Mouse (Mus musculus) lung, postnatal 0 days (tissue): ENCODE measurements around the gene Sox5. TPM values are rescaled to one million over a fixed set of nuclear protein-coding genes. Genes with fewer than 3 reads are reported as not detected.

Experiments used
- ATAC-seq: fragments of 200-750 bp; cut with Nextera tagmentation; 2 replicates; pipeline ENCODE4 v1.8.0; 2017; ENCODE audit warnings: moderate library complexity
- DNase-seq: peaks from one replicate; pipeline ENCODE4 v3.0.0-alpha.2; 2016; ENCODE audit warnings: low spot score
- H3K27ac ChIP-seq: fragments of 300-500 bp; sonication (generic); 2 replicates; pipeline ENCODE4 v1.5.1; 2014; ENCODE audit warnings: antibody characterized with exemption, mild to moderate bottlenecking, low read length, mixed read lengths
- H3K27me3 ChIP-seq: fragments of 300-500 bp; sonication (generic); replicated peaks from 2 replicates; pipeline ENCODE4 v1.6.1; 2014; ENCODE audit warnings: low read length, mixed read lengths; ENCODE audit not compliant: insufficient read depth
- H3K36me3 ChIP-seq: fragments of 300-500 bp; sonication (generic); 2 replicates; pipeline ENCODE4 v1.6.1; 2014; ENCODE audit warnings: low read length, mixed read lengths; ENCODE audit not compliant: insufficient read depth
- H3K4me1 ChIP-seq: fragments of 300-500 bp; sonication (generic); 2 replicates; pipeline ENCODE4 v1.6.1; 2014; ENCODE audit warnings: antibody characterized with exemption, low read depth, low read length, mixed read lengths; ENCODE audit not compliant: insufficient read depth
- H3K4me2 ChIP-seq: fragments of 300-500 bp; sonication (generic); replicated peaks from 2 replicates; pipeline ENCODE4 v1.6.1; 2014; ENCODE audit warnings: low read depth, mild to moderate bottlenecking, low read length, moderate library complexity, mixed read lengths
- H3K4me3 ChIP-seq: fragments of 300-500 bp; sonication (generic); 2 replicates; pipeline ENCODE4 v1.5.1; 2014; ENCODE audit warnings: low read depth, low read length
- H3K9ac ChIP-seq: fragments of 300-500 bp; sonication (generic); replicated peaks from 2 replicates; pipeline ENCODE4 v1.6.1; 2014; ENCODE audit warnings: low read depth, mild to moderate bottlenecking
- H3K9me3 ChIP-seq: fragments of 300-500 bp; sonication (generic); 2 replicates; pipeline ENCODE4 v1.6.1; 2016; ENCODE audit warnings: low read length, mixed read lengths
- CTCF ChIP-seq: IDR thresholded peaks from 2 replicates; pipeline ENCODE4 v1.5.1; 2016; ENCODE audit warnings: antibody characterized with exemption, mild to moderate bottlenecking
- EP300 ChIP-seq: IDR thresholded peaks from 2 replicates; pipeline ENCODE4 v1.6.1; 2016; ENCODE audit warnings: antibody characterized with exemption, mild to moderate bottlenecking, control low read depth
- WGBS: fragments of 180-500 bp; shearing (Covaris S2); extraction: QIAGEN DNeasy Blood & Tissue Kit; methylation state at CpG from one replicate; pipeline ENCODE4 v1.1.7; 2014; 5-methylcytosine and 5-hydroxymethylcytosine counted together
- polyA plus RNA-seq: library from polyadenylated mRNA; unstranded; fragments of >200 nt; fragmentation: Nextera tagmentation; extraction: Ambion mirVana; gene quantifications from 2 replicates; pipeline ENCODE4 v1.2.1, GENCODE M21; 2015

Gene Sox5
- polyA plus RNA-seq, 1 experiment from 2014 or later: 9.8 TPM

DNA sequence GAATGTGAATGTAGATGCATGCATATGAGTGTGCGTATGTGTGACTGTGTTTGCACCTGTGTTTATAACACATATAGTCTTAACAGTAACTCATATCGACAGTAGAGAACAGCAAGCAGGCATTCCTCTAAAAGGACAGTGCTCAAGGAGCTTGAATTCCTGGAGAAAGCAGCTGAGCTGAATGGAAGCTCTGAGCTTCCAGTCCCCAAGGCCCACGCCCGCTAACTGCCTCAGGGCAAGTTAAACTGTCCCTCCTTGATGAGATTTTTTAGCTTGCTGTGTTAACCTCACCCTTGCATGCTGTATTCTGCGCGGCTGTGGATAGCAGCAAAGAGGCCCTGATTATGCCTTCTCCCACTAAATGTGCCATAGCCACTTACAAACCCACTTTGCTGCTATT, 388.6 kb downstream of the Sox5 start:
- ATAC-seq (no peak), DNase-seq (no peak)
- H3K36me3 ChIP-seq: no peaks in the 10 kb centered on the region
- no peak overlapping the region for H3K27ac ChIP-seq
- H3K4me1 ChIP-seq: no peaks in the 10 kb centered on the region
- H3K27me3 ChIP-seq: no peaks in the 10 kb centered on the region
- no peaks in the 10 kb centered on the region for H3K9me3 ChIP-seq
- TF ChIP-seq EP300: no peak
- TF ChIP-seq CTCF: no peak
- 89% methylated on average over 6 of the region's 6 CpGs for WGBS
- no peak overlapping the region for H3K4me3 ChIP-seq
- no peak overlapping the region for H3K9ac ChIP-seq
- H3K4me2 ChIP-seq: no peak overlapping the region

DNA sequence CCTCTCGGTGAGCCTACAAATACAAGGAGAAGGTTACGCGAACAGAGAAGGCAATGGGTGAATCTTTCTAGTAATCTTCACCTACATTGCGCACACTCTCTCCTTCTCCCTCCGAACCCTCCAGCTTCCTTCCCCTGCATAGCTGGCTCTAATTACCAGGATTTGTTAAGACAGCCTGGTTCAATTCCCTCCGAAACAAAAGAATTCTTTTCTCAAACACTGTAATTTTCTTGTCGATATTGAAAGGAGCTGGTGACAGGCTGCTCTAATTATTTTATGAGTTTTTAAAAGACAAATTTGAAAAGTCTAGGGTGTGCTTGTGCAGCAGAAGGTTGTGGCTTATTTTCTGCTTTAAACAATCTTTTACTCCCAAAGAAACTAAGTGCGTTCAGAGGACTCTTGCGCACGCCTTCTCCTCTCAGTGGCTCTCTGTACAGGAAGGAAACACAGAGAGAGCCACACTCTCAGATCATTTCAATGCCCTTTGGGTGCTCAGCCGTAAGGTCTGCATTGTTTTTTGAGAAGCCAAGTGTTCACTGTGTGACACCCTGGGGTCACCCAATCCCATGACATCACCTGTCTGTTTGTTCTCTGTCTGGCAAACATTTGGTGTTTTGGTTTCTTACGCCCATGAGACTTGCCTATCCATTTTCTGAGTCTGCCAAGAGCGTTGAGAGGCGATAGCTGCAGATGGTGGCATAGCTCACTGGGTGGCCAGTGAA, 392.3 kb downstream of the Sox5 start:
- WGBS: 80% methylated on average over 14 of the region's 14 CpGs
- ATAC-seq (no peak), DNase-seq (no peak)
- H3K4me1 ChIP-seq: no peaks in the 10 kb centered on the region
- TF ChIP-seq CTCF: no peak
- no peak for TF ChIP-seq EP300
- H3K27ac ChIP-seq: no peak overlapping the region
- no peak overlapping the region for H3K9ac ChIP-seq
- H3K9me3 ChIP-seq: no peaks in the 10 kb centered on the region
- H3K36me3 ChIP-seq: no peaks in the 10 kb centered on the region
- H3K4me3 ChIP-seq: no peak overlapping the region
- no peak overlapping the region for H3K4me2 ChIP-seq
- no peaks in the 10 kb centered on the region for H3K27me3 ChIP-seq

DNA sequence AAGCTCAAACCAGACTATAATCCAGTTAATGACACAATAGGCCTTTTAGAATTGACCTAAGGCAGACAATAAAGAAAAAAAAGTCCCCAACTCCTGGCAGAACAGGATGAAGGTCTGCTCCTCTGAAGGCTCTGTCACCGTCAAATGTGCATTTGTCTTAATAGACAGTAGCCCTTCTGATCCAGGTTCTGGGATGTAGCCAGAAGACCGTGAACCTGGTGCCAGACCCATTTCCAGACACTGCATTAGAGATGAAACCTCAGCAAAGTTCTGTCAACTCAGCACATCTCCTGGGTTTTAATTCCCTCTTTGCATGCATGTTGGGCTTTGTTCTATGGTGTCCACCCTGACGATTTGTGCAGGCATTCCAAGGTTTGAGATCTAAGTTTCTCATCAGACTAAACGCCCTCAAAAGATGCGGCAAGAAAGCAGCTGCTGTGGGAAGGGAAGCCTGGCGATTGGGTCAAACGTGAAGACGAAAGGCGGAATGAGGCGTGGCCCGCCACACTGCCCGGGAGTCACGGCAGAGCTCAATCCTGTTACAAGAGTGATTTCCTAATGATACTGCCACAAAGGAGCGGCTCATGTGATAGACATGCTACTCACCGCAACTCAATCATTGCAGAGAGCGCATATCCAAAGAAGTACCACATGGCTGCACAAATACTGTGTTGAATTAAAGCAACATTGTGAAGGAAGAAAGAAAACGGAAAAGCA, 394.1 kb downstream of the Sox5 start:
- 76% methylated on average over 17 of the region's 17 CpGs for WGBS
- no peak for ATAC-seq
- TF ChIP-seq EP300 (no peak), CTCF (no peak)

DNA sequence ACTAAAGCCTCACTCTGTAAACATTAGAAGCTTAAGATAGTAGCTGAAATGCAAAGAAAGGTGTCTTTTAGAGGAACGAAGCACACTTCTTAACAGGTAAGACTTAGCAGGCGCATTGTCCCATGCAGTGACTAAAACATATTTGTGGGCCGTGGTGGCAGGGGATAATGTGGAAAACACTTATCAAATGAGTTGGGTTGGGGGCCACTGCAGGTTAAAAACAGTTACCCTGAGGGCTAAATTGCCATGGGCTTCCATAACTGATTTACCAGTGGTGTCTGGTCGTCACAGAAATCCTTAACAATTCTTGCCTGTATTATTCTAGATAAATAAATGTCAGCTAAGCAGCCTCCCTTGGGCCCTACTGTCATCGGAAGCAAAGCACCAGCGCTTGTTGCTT, 401.1 kb downstream of the Sox5 start:
- no peak for TF ChIP-seq EP300
- TF ChIP-seq CTCF: no peak

More for the DNA sequence above, 394.1 kb downstream of the Sox5 start:
- H3K27me3 ChIP-seq: no peaks in the 10 kb centered on the region
- no peak overlapping the region for H3K4me3 ChIP-seq
- DNase-seq: no peak
- H3K9me3 ChIP-seq: no peaks in the 10 kb centered on the region
- H3K36me3 ChIP-seq: no peaks in the 10 kb centered on the region
- H3K4me1 ChIP-seq: no peaks in the 10 kb centered on the region
- no peak overlapping the region for H3K4me2 ChIP-seq
- no peak overlapping the region for H3K27ac ChIP-seq
- no peak overlapping the region for H3K9ac ChIP-seq

DNA sequence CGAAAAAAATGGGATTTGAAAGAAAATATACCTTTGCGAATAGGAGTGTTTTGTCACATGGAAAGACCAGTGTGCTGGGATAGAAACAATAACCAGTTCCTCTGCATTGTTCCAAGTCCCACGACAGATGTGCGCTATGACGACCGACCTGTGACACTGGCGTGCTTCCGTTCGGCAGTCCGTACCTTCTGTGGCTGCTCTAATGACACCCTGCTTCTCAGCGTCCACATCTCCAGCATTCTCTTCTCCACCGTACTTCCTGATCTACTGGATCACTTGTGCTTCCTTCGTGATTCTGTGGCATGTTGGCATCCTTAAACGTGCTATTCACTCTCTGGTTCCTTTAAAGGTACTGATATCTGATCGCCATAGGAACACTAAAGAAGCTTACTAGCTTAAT, 401.6 kb downstream of the Sox5 start:
- no peaks in the 10 kb centered on the region for H3K4me1 ChIP-seq
- no peak overlapping the region for H3K4me2 ChIP-seq
- TF ChIP-seq CTCF: no peak
- TF ChIP-seq EP300: no peak
- 73% methylated on average over 15 of the region's 15 CpGs for WGBS
- ATAC-seq (no peak), DNase-seq (no peak)
- H3K9ac ChIP-seq: no peak overlapping the region
- no peaks in the 10 kb centered on the region for H3K27me3 ChIP-seq
- H3K27ac ChIP-seq: no peak overlapping the region
- H3K9me3 ChIP-seq: no peaks in the 10 kb centered on the region
- no peaks in the 10 kb centered on the region for H3K36me3 ChIP-seq
- no peak overlapping the region for H3K4me3 ChIP-seq

More for the DNA sequence above, 401.1 kb downstream of the Sox5 start:
- DNase-seq (no peak), ATAC-seq (no peak)
- no peak overlapping the region for H3K4me3 ChIP-seq
- H3K9ac ChIP-seq: no peak overlapping the region
- no peaks in the 10 kb centered on the region for H3K9me3 ChIP-seq
- H3K27me3 ChIP-seq: no peaks in the 10 kb centered on the region
- H3K4me1 ChIP-seq: no peaks in the 10 kb centered on the region
- no peak overlapping the region for H3K27ac ChIP-seq
- 74% methylated on average over 6 of the region's 6 CpGs for WGBS
- no peak overlapping the region for H3K4me2 ChIP-seq
- H3K36me3 ChIP-seq: no peaks in the 10 kb centered on the region

DNA sequence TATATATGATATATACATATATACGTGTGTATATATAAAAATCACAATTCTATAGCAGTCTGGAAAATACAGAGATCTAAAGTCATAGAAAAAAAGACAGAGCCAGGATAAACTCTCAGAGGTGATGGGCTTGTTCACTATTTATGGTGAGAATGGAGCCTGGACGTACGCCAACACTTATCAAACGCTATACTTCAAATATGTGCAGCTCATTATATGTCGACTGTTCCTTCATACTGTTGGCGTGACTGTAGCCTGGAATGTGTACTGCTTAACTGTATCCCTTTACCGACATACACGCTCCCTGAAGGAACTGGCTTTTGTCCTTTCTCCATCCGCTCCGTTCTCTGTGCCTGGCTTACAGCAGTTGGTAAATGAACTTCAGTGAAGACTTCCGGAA, 407.0 kb downstream of the Sox5 start:
- Histone ChIP-seq H3K4me3 (no peak overlapping the region), H3K27ac (no peak overlapping the region), H3K27me3 (no peaks in the 10 kb centered on the region), H3K9ac (no peak overlapping the region), H3K4me1 (no peaks in the 10 kb centered on the region), H3K4me2 (no peak overlapping the region), H3K36me3 (no peaks in the 10 kb centered on the region), H3K9me3 (no peaks in the 10 kb centered on the region)
- no peak for TF ChIP-seq CTCF
- no peak for TF ChIP-seq EP300
- no peak for DNase-seq
- WGBS: 68% methylated on average over 11 of the region's 11 CpGs
- ATAC-seq: no peak
